Mouse (Mus musculus): Measurements from ENCODE around the gene Arhgap35.
A peak's percentile ranks its signal among the peaks of the same experiment; 100 is the strongest.

The Arhgap35 gene

DNA sequence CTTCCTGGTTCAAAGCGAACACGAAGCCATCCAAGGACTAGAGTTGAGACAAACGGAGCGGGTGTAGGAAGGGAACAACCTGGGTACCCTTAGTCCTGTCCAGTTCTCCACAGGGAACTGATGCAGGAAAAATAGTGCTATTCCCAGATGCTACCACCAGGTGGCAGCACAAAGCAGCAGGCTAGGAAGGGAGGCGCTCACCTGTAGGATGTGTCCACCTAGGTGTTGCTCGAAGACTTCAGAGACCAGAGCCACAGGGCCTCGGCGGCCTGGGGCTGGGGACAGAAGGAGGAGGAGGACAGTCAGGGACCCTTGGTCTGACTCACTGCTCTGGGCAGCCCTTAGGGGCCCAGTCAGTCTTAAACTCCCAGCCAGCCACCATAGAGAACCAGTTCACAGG is 149.6 kb downstream of the Arhgap35 start:
- DNase-seq = peak; percentile 77

DNA sequence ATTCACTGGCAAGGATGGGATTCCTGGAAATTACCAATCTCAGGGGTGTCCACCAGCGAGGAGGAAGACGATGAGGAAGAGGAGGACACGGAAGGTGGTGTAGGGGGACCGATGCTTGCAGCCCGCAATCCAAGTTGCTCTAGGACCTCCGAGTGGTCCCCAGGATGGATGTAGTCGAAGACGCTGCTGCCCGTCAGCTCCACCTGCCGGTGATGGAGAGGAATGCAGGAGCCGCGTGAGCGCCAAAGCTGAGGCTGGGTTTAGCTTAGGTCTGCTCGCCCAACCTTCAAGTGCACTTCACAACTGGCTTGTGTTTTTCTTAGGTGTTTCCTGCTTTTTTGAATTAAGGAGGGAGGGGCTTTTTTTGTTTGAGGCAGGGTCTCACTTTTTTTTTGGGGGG is 151.6 kb downstream of the Arhgap35 start:
- DNase-seq = peak; percentile 80

- no peak for DNase-seq
Measured at GRCm38 (mm10) chr7:16461705-16462104, 153.1 kb downstream of the Arhgap35 start.

GRCm38 (mm10) chr7:16461151-16461550 is 153.6 kb downstream of the Arhgap35 start:
- no peak for DNase-seq

GRCm38 (mm10) chr7:16460566-16460965 is 154.2 kb downstream of the Arhgap35 start:
- DNase-seq = no peak

- no peak for DNase-seq
Measured at GRCm38 (mm10) chr7:16456289-16456688, 158.5 kb downstream of the Arhgap35 start.

- DNase-seq = no peak
Measured at GRCm38 (mm10) chr7:16455016-16455415, 159.8 kb downstream of the Arhgap35 start.

DNA sequence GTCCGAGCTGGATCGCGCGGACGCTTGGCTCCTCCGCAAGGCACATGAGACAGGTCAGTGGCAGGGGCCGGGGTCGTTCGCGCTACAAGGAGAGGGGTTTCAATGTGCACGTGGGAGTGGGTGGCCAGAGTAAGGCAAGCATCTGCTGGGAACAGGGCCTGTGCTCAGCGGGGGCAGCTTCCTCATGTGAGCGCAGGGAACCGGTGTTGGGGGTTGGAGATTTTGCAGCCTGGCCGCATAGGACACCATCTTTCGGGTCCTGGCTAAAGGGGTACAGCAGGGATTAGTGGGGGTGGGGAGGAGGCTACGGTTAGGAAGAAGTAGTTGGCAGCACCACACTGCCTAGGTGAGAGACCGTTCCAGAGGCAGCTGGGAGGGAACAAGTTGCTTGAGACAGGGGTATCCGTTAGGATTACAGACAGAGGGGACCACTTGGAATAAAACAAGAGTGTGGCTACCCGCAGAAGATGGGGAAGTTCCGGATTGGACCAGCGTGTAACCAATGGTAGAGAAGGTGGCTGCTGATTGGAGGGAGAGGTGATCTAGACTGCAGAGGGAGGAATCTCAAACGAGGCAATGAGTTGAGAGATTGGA is 161.6 kb downstream of the Arhgap35 start:
- DNase-seq = peak; percentile 59

- DNase-seq = peak; percentile 88
Measured at GRCm38 (mm10) chr7:16452587-16453073, 162.2 kb downstream of the Arhgap35 start, which contains the start of gene Tmem160. TSS of gene Tmem160 (plus strand) at chr7:16452779.

GRCm38 (mm10) chr7:16451656-16452055 is 163.1 kb downstream of the Arhgap35 start:
- no peak for DNase-seq

Data from liver (tissue).